Mouse (Mus musculus) forebrain, postnatal 0 days (tissue): ENCODE results near the gene Slc44a1. TPM values are rescaled to one million over a fixed set of nuclear protein-coding genes. Genes with fewer than 3 reads are reported as not detected.

ENCODE experiments used
- ATAC-seq: fragments of 200-750 bp; cut with Nextera tagmentation; 2 replicates; pipeline ENCODE4 v1.8.0; 2017; ENCODE audit warnings: mild to moderate bottlenecking, moderate library complexity
- DNase-seq: peaks from one replicate; pipeline ENCODE4 v3.0.0-alpha.2; 2015
- H3K27ac ChIP-seq: fragments of 300-500 bp; sonication (generic); 2 replicates; pipeline ENCODE4 v1.5.1; 2014; ENCODE audit warnings: low read depth, mild to moderate bottlenecking, antibody characterized with exemption, low read length, moderate library complexity, mixed read lengths
- H3K27me3 ChIP-seq: fragments of 300-500 bp; sonication (generic); 2 replicates; pipeline ENCODE4 v1.6.1; 2014; ENCODE audit warnings: mild to moderate bottlenecking, low read length, mixed read lengths; ENCODE audit not compliant: insufficient read depth
- H3K36me3 ChIP-seq: fragments of 300-500 bp; sonication (generic); 2 replicates; pipeline ENCODE4 v1.6.1; 2014; ENCODE audit warnings: mild to moderate bottlenecking, moderate library complexity; ENCODE audit not compliant: insufficient read depth
- H3K4me1 ChIP-seq: fragments of 300-500 bp; sonication (generic); 2 replicates; pipeline ENCODE4 v1.6.1; 2014; ENCODE audit warnings: antibody characterized with exemption; ENCODE audit not compliant: insufficient read depth
- H3K4me2 ChIP-seq: fragments of 300-500 bp; sonication (generic); 2 replicates; pipeline ENCODE4 v1.6.1; 2014; ENCODE audit warnings: low read depth, mild to moderate bottlenecking, moderate library complexity
- H3K4me3 ChIP-seq: fragments of 300-500 bp; sonication (generic); 2 replicates; pipeline ENCODE4 v1.5.1; 2014; ENCODE audit warnings: low read depth, low read length, mixed read lengths
- H3K9ac ChIP-seq: fragments of 300-500 bp; sonication (generic); 2 replicates; pipeline ENCODE4 v1.6.1; 2014; ENCODE audit warnings: mild to moderate bottlenecking
- H3K9me3 ChIP-seq: fragments of 300-500 bp; sonication (generic); 2 replicates; pipeline ENCODE4 v1.6.1; 2016; ENCODE audit warnings: low read length
- CTCF ChIP-seq: sonication (generic); IDR thresholded peaks from 2 replicates; pipeline ENCODE4 v1.5.1; 2016; ENCODE audit warnings: antibody characterized with exemption, control low read depth, low read depth
- WGBS: fragments of 180-500 bp; shearing (Covaris S2); extraction: QIAGEN DNeasy Blood & Tissue Kit; methylation state at CpG from one replicate; pipeline ENCODE4 v1.1.7; 2014; 5-methylcytosine and 5-hydroxymethylcytosine counted together
- polyA plus RNA-seq: library from polyadenylated mRNA; unstranded; fragments of >200 nt; fragmentation: Nextera tagmentation; extraction: Ambion mirVana; gene quantifications from 2 replicates; pipeline ENCODE4 v1.2.1, GENCODE M21; 2015
- total RNA-seq: library from RNA; depleted of rRNA; stranded (reverse); fragments of >200 nt; gene quantifications from 2 replicates; pipeline ENCODE4 v1.2.3, GENCODE M21; 2014

The Slc44a1 gene
- total and polyA plus RNA-seq, 2 experiments from 2014 or later = 12.4 to 29.3 TPM

- H3K9me3 ChIP-seq = no peaks in the 10 kb centered on the region
- no peak overlapping the region for H3K27ac ChIP-seq
- no peaks in the 10 kb centered on the region for H3K36me3 ChIP-seq
- no peak overlapping the region for H3K4me3 ChIP-seq
- no peak for TF ChIP-seq CTCF
- ATAC-seq (no peak), DNase-seq (no peak)
- no peaks in the 10 kb centered on the region for H3K27me3 ChIP-seq
- no peak overlapping the region for H3K9ac ChIP-seq
- 77% methylated on average over 2 of the region's 2 CpGs for WGBS
- H3K4me2 ChIP-seq = no peak overlapping the region
- no peaks in the 10 kb centered on the region for H3K4me1 ChIP-seq
Measured at GRCm38 (mm10) chr4:53455885-53456284, 15.7 kb downstream of the Slc44a1 start.

GRCm38 (mm10) chr4:53456570-53456969, 16.4 kb downstream of the Slc44a1 start:
- Histone ChIP-seq H3K4me2 (no peak overlapping the region), H3K4me3 (no peak overlapping the region), H3K9ac (no peak overlapping the region), H3K27ac (no peak overlapping the region), H3K27me3 (no peaks in the 10 kb centered on the region), H3K4me1 (no peaks in the 10 kb centered on the region), H3K36me3 (no peaks in the 10 kb centered on the region), H3K9me3 (no peaks in the 10 kb centered on the region)
- ATAC-seq = no peak
- 92% methylated on average over 6 of the region's 6 CpGs for WGBS
- DNase-seq = no peak
- TF ChIP-seq CTCF = no peak

- H3K9me3 ChIP-seq = no peaks in the 10 kb centered on the region
- H3K27me3 ChIP-seq = no peaks in the 10 kb centered on the region
- DNase-seq = no peak
- H3K4me3 ChIP-seq = no peak overlapping the region
- H3K9ac ChIP-seq = no peak overlapping the region
- no peak for ATAC-seq
- H3K27ac ChIP-seq = no peak overlapping the region
- TF ChIP-seq CTCF = no peak
- no peaks in the 10 kb centered on the region for H3K36me3 ChIP-seq
- no peaks in the 10 kb centered on the region for H3K4me1 ChIP-seq
- no peak overlapping the region for H3K4me2 ChIP-seq
- WGBS = 92% methylated on average over 3 of the region's 3 CpGs
Measured at GRCm38 (mm10) chr4:53458503-53458902, 18.3 kb downstream of the Slc44a1 start.

- no peak for DNase-seq
- no peak for TF ChIP-seq CTCF
- H3K27ac ChIP-seq = no peak overlapping the region
- no peaks in the 10 kb centered on the region for H3K36me3 ChIP-seq
- WGBS = 92% methylated on average over 7 of the region's 7 CpGs
- no peak for ATAC-seq
- H3K9ac ChIP-seq = no peak overlapping the region
- H3K4me2 ChIP-seq = no peak overlapping the region
- no peak overlapping the region for H3K4me3 ChIP-seq
- H3K4me1 ChIP-seq = no peaks in the 10 kb centered on the region
- H3K9me3 ChIP-seq = no peaks in the 10 kb centered on the region
- no peaks in the 10 kb centered on the region for H3K27me3 ChIP-seq
Measured at GRCm38 (mm10) chr4:53459697-53460096, 19.5 kb downstream of the Slc44a1 start.

DNA sequence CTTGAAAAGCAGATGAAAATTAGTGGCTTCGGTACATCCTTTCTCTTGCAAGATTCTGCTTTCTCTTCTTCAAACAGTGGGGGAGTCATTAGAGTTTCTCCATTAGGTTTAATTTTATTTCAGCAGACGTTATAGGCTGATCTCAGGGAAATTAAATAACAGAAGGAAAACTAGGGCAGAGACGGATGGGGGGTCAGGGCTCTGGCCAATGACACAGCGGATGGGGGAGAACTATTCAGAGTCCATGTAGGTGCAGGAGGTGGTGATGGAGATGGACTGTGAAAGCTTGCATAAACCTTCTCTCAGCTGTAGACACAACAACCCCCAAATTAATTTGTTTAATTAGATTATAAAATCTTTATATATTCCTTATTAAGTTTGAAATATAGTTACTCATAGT, 20.8 kb downstream of the Slc44a1 start:
- 74% methylated on average over 4 of the region's 4 CpGs for WGBS

DNA sequence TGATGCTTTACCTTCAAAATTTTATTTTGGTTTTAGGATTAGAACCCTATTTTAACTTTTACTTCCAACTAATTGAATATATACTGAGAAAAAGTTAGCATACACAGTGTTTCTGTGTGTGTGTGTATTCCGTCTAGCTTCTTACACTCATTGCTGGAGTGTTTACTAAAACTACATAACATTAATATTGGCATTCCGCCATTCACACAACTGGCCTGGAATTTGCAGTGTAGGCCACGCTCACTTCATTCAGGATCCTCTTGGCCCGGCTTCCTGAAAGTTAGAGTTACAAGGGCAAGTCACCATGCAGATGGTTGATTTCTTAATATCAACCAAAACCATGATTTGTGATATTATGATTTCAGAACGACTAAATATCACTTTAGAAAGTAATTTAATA, 21.9 kb downstream of the Slc44a1 start:
- WGBS = 76% methylated on average over 5 of the region's 5 CpGs
- no peak for TF ChIP-seq CTCF

More for the DNA sequence above, 20.8 kb downstream of the Slc44a1 start:
- no peaks in the 10 kb centered on the region for H3K36me3 ChIP-seq
- no peak overlapping the region for H3K4me2 ChIP-seq
- H3K9ac ChIP-seq = no peak overlapping the region
- ATAC-seq (no peak), DNase-seq (no peak)
- no peak overlapping the region for H3K27ac ChIP-seq
- no peak overlapping the region for H3K4me3 ChIP-seq
- no peak for TF ChIP-seq CTCF
- no peaks in the 10 kb centered on the region for H3K27me3 ChIP-seq
- no peaks in the 10 kb centered on the region for H3K9me3 ChIP-seq
- H3K4me1 ChIP-seq = no peaks in the 10 kb centered on the region

GRCm38 (mm10) chr4:53462505-53463251, 22.5 kb downstream of the Slc44a1 start:
- 0 out of 2 replicates have a peak, but pooled peaks have one; percentile 11 for TF ChIP-seq CTCF
- no peaks in the 10 kb centered on the region for H3K36me3 ChIP-seq
- H3K9me3 ChIP-seq = no peaks in the 10 kb centered on the region
- ATAC-seq = no peak
- whole genome bisulfite sequencing = 90% methylated on average over 18 of the region's 18 CpGs
- DNase-seq = no peak
- no peaks in the 10 kb centered on the region for H3K4me1 ChIP-seq
- no peak overlapping the region for H3K9ac ChIP-seq
- no peak overlapping the region for H3K27ac ChIP-seq
- H3K27me3 ChIP-seq = no peaks in the 10 kb centered on the region
- no peak overlapping the region for H3K4me3 ChIP-seq
- no peak overlapping the region for H3K4me2 ChIP-seq

More for the DNA sequence above, 21.9 kb downstream of the Slc44a1 start:
- no peak for ATAC-seq
- H3K9ac ChIP-seq = no peak overlapping the region
- no peaks in the 10 kb centered on the region for H3K9me3 ChIP-seq
- no peak overlapping the region for H3K4me3 ChIP-seq
- no peaks in the 10 kb centered on the region for H3K4me1 ChIP-seq
- H3K4me2 ChIP-seq = no peak overlapping the region
- no peak for DNase-seq
- no peaks in the 10 kb centered on the region for H3K27me3 ChIP-seq
- no peaks in the 10 kb centered on the region for H3K36me3 ChIP-seq
- no peak overlapping the region for H3K27ac ChIP-seq
